Mouse (Mus musculus): ENCODE data around the gene Mall.

- no peak for TF ChIP-seq CTCF (IDR thresholded peaks at IDR 0.05; ENCODE audit: insufficient read depth, low read length)
- no peak for TF ChIP-seq POLR2A (IDR thresholded peaks at IDR 0.05; ENCODE audit: borderline replicate concordance, extremely low read depth, low read depth, low read length)
Measured at GRCm38 (mm10) chr2:127708792-127709191, 20.9 kb downstream of the Mall start.
